Mouse (Mus musculus) small intestine, adult 2 months (tissue): ENCODE results near the gene Herpud2. TPM values are rescaled to one million over a fixed set of nuclear protein-coding genes. Genes with fewer than 3 reads are reported as not detected.
"Not testable (repeated sequence)": the region's sequence is repeated elsewhere in the genome, so short reads cannot be mapped to it uniquely, and the experiment has no call there.

ENCODE experiments used
- H3K27ac ChIP-seq: fragments of 200-500 bp; 2 replicates; pipeline ENCODE4 v1.5.1; 2012; ENCODE audit warnings: low read depth, low read length, control low read depth, inconsistent platforms; ENCODE audit not compliant: insufficient read depth
- H3K27me3 ChIP-seq: fragments of 200-500 bp; 2 replicates; pipeline ENCODE4 v1.6.1; 2012; ENCODE audit warnings: mild to moderate bottlenecking, moderate library complexity, low read length, inconsistent platforms; ENCODE audit not compliant: control insufficient read depth, insufficient read depth
- H3K36me3 ChIP-seq: fragments of 200-500 bp; 2 replicates; pipeline ENCODE4 v1.6.1; 2012; ENCODE audit warnings: mild to moderate bottlenecking, low read length, control low read depth, inconsistent platforms; ENCODE audit not compliant: control insufficient read depth, insufficient read depth
- H3K4me1 ChIP-seq: fragments of 200-500 bp; 2 replicates; pipeline ENCODE4 v1.6.1; 2012; ENCODE audit warnings: low read length, inconsistent platforms, mixed read lengths; ENCODE audit not compliant: control insufficient read depth, insufficient read depth, insufficient read length
- H3K4me3 ChIP-seq: fragments of 200-500 bp; 2 replicates; pipeline ENCODE4 v1.5.1; 2012; ENCODE audit warnings: low read depth, mild to moderate bottlenecking, control low read depth, inconsistent platforms, low read length, moderate library complexity
- CTCF ChIP-seq: fragments of 200-500 bp; IDR thresholded peaks from 2 replicates; pipeline ENCODE4 v1.5.1; 2012; ENCODE audit warnings: low read depth, mild to moderate bottlenecking, control low read depth, inconsistent platforms, low read length, moderate library complexity, mixed read lengths; ENCODE audit not compliant: insufficient replicate concordance, insufficient read length; ENCODE audit errors: extremely low read depth
- POLR2A ChIP-seq: fragments of 200-500 bp; IDR thresholded peaks from 2 replicates; pipeline ENCODE4 v1.6.1; 2012; ENCODE audit warnings: low read depth, mild to moderate bottlenecking, control low read depth, inconsistent platforms, low read length, moderate library complexity
- WGBS: fragments of 180-500 bp; shearing (Covaris S2); methylation state at CpG from one replicate; pipeline ENCODE4 v1.1.7; 2018; 5-methylcytosine and 5-hydroxymethylcytosine counted together
- polyA plus RNA-seq: library from polyadenylated mRNA; depleted of rRNA; stranded (reverse); fragments of >200 nt; gene quantifications from 2 replicates; pipeline ENCODE4 v1.2.3, GENCODE M21; 2012

The Herpud2 gene
- polyA plus RNA-seq, 1 experiment, result 50.4 TPM

- Histone ChIP-seq H3K27ac (no peak overlapping the region), H3K27me3 (no peaks in the 10 kb centered on the region), H3K4me3 (no peak overlapping the region), H3K4me1 (no peaks in the 10 kb centered on the region), H3K36me3 (peaks cover 7% of the 10 kb centered on the region)
- TF ChIP-seq CTCF, result no peak
- TF ChIP-seq POLR2A, result no peak
- 45% methylated on average over 4 of the region's 4 CpGs for WGBS
These were observed 18.7 kb downstream of the Herpud2 start for GRCm38 (mm10) chr9:25132920-25133319.

GRCm38 (mm10) chr9:25132253-25132652 is 19.4 kb downstream of the Herpud2 start:
- Histone ChIP-seq H3K4me3 (no peak overlapping the region), H3K4me1 (no peaks in the 10 kb centered on the region), H3K27me3 (no peaks in the 10 kb centered on the region), H3K36me3 (peaks cover 7% of the 10 kb centered on the region), H3K27ac (no peak overlapping the region)
- TF ChIP-seq CTCF (no peak), POLR2A (no peak)

GRCm38 (mm10) chr9:25124048-25124447 is 27.6 kb downstream of the Herpud2 start:
- H3K4me1 ChIP-seq, result no peaks in the 10 kb centered on the region
- H3K27me3 ChIP-seq, result no peaks in the 10 kb centered on the region
- no peak for TF ChIP-seq CTCF
- no peak overlapping the region for H3K27ac ChIP-seq
- H3K4me3 ChIP-seq, result no peak overlapping the region
- peaks cover 13% of the 10 kb centered on the region for H3K36me3 ChIP-seq
- 86% methylated on average over 2 of the region's 2 CpGs for WGBS

GRCm38 (mm10) chr9:25123590-25123989 is 28.0 kb downstream of the Herpud2 start:
- H3K4me1 ChIP-seq, H3K4me3 ChIP-seq, H3K27me3 ChIP-seq, H3K27ac ChIP-seq: not testable (repeated sequence)
- peaks cover 16% of the 10 kb centered on the region for H3K36me3 ChIP-seq
- 92% methylated on average over 1 of the region's 1 CpGs for WGBS

GRCm38 (mm10) chr9:25104638-25105037 is 47.0 kb downstream of the Herpud2 start:
- TF ChIP-seq CTCF (no peak), POLR2A (no peak)
- Histone ChIP-seq H3K27me3 (no peaks in the 10 kb centered on the region), H3K4me1 (no peaks in the 10 kb centered on the region), H3K36me3 (peaks cover 32% of the 10 kb centered on the region), H3K27ac (no peak overlapping the region), H3K4me3 (no peak overlapping the region)

- Histone ChIP-seq H3K4me1 (no peaks in the 10 kb centered on the region), H3K4me3 (no peak overlapping the region), H3K27me3 (no peaks in the 10 kb centered on the region), H3K36me3 (peaks cover 24% of the 10 kb centered on the region), H3K27ac (no peak overlapping the region)
- TF ChIP-seq CTCF (no peak), POLR2A (no peak)
- 90% methylated on average over 1 of the region's 1 CpGs for WGBS
These were observed 48.7 kb downstream of the Herpud2 start for GRCm38 (mm10) chr9:25102881-25103280.

GRCm38 (mm10) chr9:25090853-25091252 is 60.8 kb downstream of the Herpud2 start:
- TF ChIP-seq CTCF (no peak), POLR2A (no peak)
- no peaks in the 10 kb centered on the region for H3K36me3 ChIP-seq
- H3K27ac ChIP-seq, result no peak overlapping the region
- no peaks in the 10 kb centered on the region for H3K4me1 ChIP-seq
- WGBS, result 15% methylated on average over 1 of the region's 1 CpGs
- H3K27me3 ChIP-seq, result no peaks in the 10 kb centered on the region
- H3K4me3 ChIP-seq, result no peak overlapping the region

- 70% methylated on average over 2 of the region's 2 CpGs for WGBS
- H3K36me3 ChIP-seq, result no peaks in the 10 kb centered on the region
- H3K4me1 ChIP-seq, result no peaks in the 10 kb centered on the region
- H3K27me3 ChIP-seq, result no peaks in the 10 kb centered on the region
- H3K27ac ChIP-seq, result no peak within 1 kb of the TSS
- TF ChIP-seq CTCF, result no peak
- TF ChIP-seq POLR2A, result no peak
- no peak within 1 kb of the TSS for H3K4me3 ChIP-seq
These were observed 62.5 kb downstream of the Herpud2 start, which contains the start of gene Gm10181 for GRCm38 (mm10) chr9:25089122-25089521. Gene Gm10181, plus strand, starts transcription at chr9:25089422.
